Mouse (Mus musculus): ENCODE data around the gene Cecr2. TPM values are rescaled to one million over a fixed set of nuclear protein-coding genes. Genes with fewer than 3 reads are reported as not detected.

Cecr2 gene
- total RNA-seq, 2 experiments from 2014 or later, result 9.6 to 13.5 TPM

DNA sequence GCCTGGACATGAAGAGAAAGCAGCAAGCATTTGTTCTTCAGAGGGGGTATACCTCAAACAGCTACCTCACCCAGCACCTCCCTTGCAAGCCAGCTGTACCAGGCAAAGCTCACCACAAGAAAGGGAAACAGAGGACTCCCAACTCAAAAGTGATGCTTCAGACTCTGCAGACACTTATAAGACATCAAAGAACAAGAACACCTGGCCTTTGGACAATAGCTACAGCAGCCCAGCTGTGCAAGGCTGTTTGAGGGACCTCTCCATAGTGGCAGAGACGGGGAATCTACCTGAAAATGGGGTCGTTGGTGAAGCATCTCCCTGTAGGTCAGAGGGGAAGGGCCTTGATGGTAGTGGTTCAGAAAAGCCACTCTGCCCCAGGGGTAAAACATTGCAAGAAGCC, 95.0 kb downstream of the Cecr2 start:
- DNase-seq (ENCODE audit: extremely low spot score in 1 of 2, low spot score in 1 of 2), result no peak

DNA sequence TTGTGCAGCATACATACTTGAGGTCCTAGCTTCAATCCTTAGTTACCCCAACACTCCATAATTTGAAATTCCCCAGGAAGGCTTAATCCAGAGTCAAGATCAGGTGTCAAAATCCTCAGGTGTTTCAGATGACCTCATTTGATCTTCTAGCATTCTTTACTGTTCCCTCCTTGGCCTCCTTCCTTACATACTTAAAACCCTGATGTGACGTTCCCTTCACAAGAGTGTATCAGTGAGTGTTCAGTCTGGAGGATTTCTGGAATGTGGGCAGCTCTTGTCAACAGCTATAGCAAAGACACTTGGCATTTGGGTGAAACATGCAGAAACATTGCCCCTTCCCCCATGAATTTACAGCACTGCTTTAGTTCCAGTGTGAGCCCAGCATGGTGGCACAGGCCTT, 103.8 kb downstream of the Cecr2 start:
- DNase-seq (ENCODE audit: extremely low spot score in 1 of 2, low spot score in 1 of 2), result no peak

- no peak for DNase-seq (ENCODE audit: extremely low spot score in 1 of 2, low spot score in 1 of 2)
Measured at GRCm38 (mm10) chr6:120771366-120771765, 105.2 kb downstream of the Cecr2 start.

DNA sequence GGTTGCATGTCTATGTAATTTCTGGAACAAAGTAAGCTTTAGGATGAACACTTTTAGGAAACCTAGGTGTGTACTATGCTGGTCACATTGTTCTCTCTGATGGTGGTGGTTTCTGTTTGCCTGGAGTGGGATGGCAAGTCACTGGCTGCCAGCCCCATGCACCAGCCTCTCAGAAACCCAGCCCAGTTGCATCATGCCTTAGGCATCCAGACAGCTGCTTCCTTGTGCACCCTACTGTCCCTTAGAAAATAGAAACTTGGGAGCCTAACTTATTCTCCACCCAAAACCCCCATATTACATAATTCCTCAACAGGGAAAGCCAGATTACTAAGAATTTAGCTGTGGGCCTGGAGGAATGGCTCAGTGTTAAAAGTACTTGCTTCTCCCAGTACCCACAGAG, 105.9 kb downstream of the Cecr2 start:
- DNase-seq (ENCODE audit: extremely low spot score in 1 of 2, low spot score in 1 of 2), result no peak

GRCm38 (mm10) chr6:120773149-120773628, 107.0 kb downstream of the Cecr2 start, which contains the start of gene Slc25a18:
Gene Slc25a18 (plus strand): TSS chr6:120773578.
- DNase-seq (ENCODE audit: extremely low spot score in 1 of 2, low spot score in 1 of 2), result no peak

GRCm38 (mm10) chr6:120773763-120774162, 107.6 kb downstream of the Cecr2 start:
- DNase-seq (ENCODE audit: extremely low spot score in 1 of 2, low spot score in 1 of 2), result no peak

- DNase-seq (ENCODE audit: extremely low spot score in 1 of 2, low spot score in 1 of 2), result no peak
Measured at GRCm38 (mm10) chr6:120776286-120776685, 110.1 kb downstream of the Cecr2 start.

DNA sequence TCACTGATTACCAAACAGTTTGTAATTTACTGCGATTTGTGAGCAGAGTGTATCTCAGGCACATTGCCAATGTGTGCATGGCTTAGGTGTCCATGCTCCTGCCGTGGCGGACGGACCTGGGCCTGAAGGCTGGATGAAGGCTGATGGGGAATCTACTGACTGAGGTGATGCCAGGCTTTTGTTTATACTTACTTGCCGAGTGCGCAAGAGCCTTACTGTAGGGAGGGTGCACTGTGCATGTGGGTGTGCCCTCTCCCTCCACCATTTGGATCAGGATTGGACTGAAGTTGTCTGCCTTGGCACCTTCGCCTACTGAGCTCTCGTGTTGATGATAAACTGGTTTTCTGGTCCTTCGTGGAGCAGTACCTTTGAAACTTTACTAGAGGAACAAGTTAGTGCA, 111.4 kb downstream of the Cecr2 start:
- DNase-seq (ENCODE audit: extremely low spot score in 1 of 2, low spot score in 1 of 2), result no peak

GRCm38 (mm10) chr6:120778226-120778625, 112.1 kb downstream of the Cecr2 start:
- DNase-seq (ENCODE audit: extremely low spot score in 1 of 2, low spot score in 1 of 2), result no peak

- DNase-seq (ENCODE audit: extremely low spot score in 1 of 2, low spot score in 1 of 2), result no peak
Measured at GRCm38 (mm10) chr6:120782948-120783347, 116.8 kb downstream of the Cecr2 start.

- DNase-seq (ENCODE audit: extremely low spot score in 1 of 2, low spot score in 1 of 2), result no peak
Measured at GRCm38 (mm10) chr6:120784351-120784750, 118.2 kb downstream of the Cecr2 start.

- DNase-seq (ENCODE audit: extremely low spot score in 1 of 2, low spot score in 1 of 2), result no peak
Measured at GRCm38 (mm10) chr6:120788068-120788607, 122.0 kb downstream of the Cecr2 start.

DNA sequence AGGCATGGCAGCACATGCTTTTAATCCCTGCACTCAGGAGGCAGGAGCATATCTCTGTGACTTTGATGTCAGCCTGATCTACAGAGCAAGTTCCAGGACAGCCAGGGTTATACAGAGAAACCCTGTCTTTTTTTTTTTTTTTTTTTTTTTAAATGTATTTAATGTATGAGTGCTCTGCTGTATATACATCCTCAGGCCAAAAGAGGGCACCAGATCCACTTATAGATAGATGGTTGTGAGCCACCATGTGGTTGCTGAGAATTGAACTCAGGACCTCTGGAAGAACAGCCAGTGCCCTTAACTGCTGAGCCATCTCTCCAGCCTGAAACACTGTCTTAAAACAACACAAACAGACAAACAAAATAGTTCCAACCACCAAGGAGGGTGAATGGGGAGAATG, 122.7 kb downstream of the Cecr2 start:
- DNase-seq (ENCODE audit: extremely low spot score in 1 of 2, low spot score in 1 of 2), result no peak

- no peak for DNase-seq (ENCODE audit: extremely low spot score in 1 of 2, low spot score in 1 of 2)
Measured at GRCm38 (mm10) chr6:120790153-120790552, 124.0 kb downstream of the Cecr2 start.

- no peak for DNase-seq (ENCODE audit: extremely low spot score in 1 of 2, low spot score in 1 of 2)
Measured at GRCm38 (mm10) chr6:120790717-120791116, 124.5 kb downstream of the Cecr2 start.

GRCm38 (mm10) chr6:120792947-120793346, 126.8 kb downstream of the Cecr2 start:
- peak in 1 of 2 experiments; percentile 16 for DNase-seq (ENCODE audit: extremely low spot score in 1 of 2, low spot score in 1 of 2)

DNA sequence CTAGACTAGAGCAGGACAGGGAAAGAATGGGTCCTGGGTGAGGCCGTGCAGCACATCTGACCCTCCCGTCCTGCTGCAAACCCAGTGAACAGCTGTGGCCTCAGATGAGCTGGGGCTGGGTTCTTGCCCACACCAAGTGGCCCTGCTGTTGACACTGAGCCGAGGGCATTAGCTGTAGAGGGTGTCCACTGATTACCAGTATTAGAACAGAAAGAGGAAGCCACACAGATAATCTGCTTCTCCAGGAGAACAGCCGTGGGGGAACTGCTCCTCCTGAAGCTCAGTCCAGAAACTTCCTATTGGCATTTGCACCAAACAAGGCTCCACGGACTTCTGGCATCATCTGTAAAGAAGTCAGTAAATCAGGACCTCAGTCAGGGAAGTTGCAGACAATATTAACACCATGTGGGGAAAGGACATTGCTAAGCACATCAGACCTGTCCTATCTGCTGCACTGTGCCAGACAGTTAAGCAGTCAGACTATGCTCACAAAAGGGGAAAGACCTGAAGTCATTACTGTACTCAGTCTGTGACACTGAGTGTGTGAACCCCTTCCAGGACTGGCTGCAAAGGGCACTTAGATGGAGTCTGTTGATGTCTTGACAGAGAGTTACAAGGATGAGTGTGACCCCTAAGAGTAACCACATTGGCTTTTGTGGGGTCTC, 129.4 kb downstream of the Cecr2 start:
- DNase-seq (ENCODE audit: extremely low spot score in 1 of 2, low spot score in 1 of 2), result no peak

GRCm38 (mm10) chr6:120796111-120796510, 129.9 kb downstream of the Cecr2 start:
- no peak for DNase-seq (ENCODE audit: extremely low spot score in 1 of 2, low spot score in 1 of 2)

- no peak for DNase-seq (ENCODE audit: extremely low spot score in 1 of 2, low spot score in 1 of 2)
Measured at GRCm38 (mm10) chr6:120798019-120798418, 131.8 kb downstream of the Cecr2 start.

- no peak for DNase-seq (ENCODE audit: extremely low spot score in 1 of 2, low spot score in 1 of 2)
Measured at GRCm38 (mm10) chr6:120798905-120799304, 132.7 kb downstream of the Cecr2 start.

DNA sequence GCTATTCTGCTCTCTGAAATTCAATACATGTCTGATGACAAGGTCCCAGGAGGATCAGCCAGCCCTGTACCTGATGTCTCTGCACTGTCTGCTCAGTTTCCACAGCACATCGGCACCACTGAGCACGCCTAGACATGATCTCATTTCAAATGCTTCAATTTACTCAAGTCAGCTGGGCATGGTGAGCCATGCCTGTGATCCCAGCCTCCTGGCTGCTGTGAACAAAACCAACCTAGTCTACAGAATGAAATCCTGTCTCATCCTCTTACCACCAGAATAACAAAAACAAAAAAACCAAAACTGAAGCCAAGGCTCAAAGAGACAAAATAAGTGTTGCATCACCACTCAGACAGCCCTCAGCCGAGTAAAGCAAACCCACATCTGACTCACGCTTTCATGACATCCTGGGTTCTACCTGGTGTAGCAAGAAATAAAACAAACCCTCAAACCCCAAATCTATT, 133.4 kb downstream of the Cecr2 start:
- no peak for DNase-seq (ENCODE audit: extremely low spot score in 1 of 2, low spot score in 1 of 2)

Data from layer of hippocampus, postnatal 25 days (tissue).